Mouse (Mus musculus): ENCODE measurements around the gene Phospho2.

Phospho2 gene

GRCm38 (mm10) chr2:69826380-69826779 lies 37.0 kb downstream of the Phospho2 start:
- peak; percentile 41 for DNase-seq

GRCm38 (mm10) chr2:69828031-69828430 lies 38.6 kb downstream of the Phospho2 start:
- DNase-seq = no peak

DNA sequence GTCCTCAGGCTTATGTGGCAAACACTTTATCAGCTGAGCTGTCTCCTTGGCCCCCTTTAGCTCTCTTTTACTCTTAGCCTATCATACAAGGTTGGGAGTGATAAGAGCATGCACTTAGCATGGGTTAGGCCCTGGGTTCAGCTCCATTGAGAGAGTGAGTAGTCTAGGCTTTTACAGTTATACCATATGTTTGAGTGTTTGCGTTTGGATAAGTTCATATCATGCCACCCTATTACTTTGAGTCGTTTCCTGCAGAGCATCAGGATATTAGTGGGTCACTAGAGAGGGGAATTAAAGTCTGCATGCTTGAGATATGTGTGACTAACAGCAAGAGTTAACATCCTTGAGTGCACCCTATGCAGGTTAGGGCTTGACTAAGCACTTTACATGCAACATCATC lies 40.3 kb downstream of the Phospho2 start:
- DNase-seq = no peak

DNA sequence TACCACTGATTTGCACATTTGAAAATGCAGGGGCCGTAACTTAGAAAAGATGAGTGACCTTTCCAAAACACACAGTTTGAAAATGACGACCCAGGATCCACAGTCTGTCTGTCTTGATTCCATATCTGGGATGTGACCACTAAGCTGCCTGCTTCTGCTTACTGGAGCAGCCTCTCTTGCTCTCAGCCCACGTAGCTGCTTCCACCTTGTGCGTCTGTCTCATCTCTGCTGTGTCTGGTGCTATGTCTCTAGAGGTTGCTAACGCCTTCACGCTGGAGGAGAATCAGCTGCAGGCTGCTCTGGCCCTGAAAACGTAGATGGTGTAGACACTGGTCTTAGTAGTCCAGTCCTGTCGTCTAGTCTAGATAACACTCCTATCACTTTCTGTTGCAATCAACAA lies 40.7 kb downstream of the Phospho2 start:
- DNase-seq = no peak

DNA sequence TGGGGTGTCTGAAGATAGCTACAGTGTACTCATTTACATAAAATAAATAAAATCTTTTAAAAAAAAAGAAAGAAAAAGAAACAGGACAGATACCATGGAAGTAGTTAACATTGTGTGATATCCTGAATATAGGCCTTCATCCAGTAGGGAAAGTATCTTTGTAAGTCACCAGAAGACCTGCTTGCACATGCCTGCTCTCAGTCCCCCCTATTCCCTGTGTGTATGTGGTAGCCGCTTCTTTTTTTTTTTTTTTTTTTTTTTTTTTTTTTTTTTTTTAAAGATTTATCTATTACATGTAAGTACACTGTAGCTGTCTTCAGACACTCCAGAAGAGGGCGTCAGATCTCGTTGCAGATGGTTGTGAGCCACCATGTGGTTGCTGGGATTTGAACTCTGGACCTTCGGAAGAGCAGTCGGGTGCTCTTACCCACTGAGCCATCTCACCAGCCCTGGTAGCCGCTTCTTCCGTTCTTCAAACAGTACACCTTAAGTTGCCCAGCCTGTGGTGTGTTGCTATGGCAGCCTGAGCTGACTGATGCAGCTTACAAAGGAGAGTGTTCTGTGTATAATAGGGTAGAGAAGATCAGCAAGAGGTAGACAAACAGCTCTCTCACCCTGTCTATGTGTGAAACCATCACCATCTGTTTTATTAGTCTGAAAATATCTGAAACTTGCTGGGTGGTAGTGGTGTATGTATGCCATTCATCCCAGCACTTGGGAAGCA lies 48.0 kb downstream of the Phospho2 start:
- DNase-seq = no peak

GRCm38 (mm10) chr2:69837996-69838395 lies 48.6 kb downstream of the Phospho2 start:
- DNase-seq = no peak

GRCm38 (mm10) chr2:69838707-69839106 lies 49.3 kb downstream of the Phospho2 start:
- no peak for DNase-seq

- no peak for DNase-seq
These were observed 50.8 kb downstream of the Phospho2 start for GRCm38 (mm10) chr2:69840261-69840660.

- DNase-seq = peak; percentile 52
These were observed 59.8 kb downstream of the Phospho2 start for GRCm38 (mm10) chr2:69849215-69849614.

Measured in kidney, postnatal 10 days (tissue).